Mouse (Mus musculus) cerebellum, postnatal 36 days (tissue): ENCODE data around the gene Col6a4.

ENCODE experiments used
- DNase-seq, 2 experiments: peaks; one replicate each; pipeline ENCODE4 v3.0.0; 2021 to 2022; ENCODE audit warnings: mixed read lengths in 2 of 2

Col6a4 gene

DNA sequence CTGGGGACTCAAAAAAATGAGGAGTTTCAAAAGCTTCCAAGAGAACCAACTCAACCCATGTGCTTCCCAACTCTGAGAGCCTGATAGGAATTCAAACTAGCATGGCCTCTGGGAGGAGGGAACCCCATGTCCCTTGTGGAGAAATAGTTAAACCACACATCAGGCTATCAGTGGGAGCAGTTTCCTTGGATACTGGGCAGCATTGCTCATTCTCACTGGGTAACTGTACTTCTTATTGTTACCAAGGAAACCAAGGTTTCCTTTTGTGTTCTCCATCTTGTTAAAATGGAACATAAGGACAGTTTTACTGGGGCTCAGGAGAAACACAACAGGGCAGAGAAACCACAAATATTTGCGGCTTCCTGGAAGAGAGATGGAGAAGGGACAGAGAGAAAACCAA, 146.8 kb downstream of the Col6a4 start:
- no peak for DNase-seq

DNA sequence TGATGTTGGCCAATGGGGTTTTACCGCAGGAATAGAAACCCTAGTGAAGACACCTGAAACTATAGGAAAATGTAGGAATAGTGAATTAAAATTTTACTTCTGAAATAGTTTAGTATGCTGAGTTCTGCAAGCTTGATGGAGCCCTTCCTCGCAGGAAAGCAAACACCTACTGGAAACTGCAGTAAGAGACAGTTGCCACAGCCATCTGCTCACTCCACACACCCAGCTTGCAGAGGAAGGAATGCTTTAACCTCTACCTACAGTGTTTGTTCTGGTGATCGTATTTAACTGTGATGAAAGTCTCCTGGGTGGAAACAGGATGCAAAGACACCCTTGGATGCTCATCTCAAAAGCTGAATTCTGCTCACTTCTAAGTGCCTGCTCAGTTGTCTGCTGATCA, 149.0 kb downstream of the Col6a4 start:
- no peak for DNase-seq
